Mouse (Mus musculus) heart, postnatal 0 days (tissue): Measurements from ENCODE around the gene Fryl.

Experiments
- CTCF ChIP-seq: IDR thresholded peaks from 2 replicates; pipeline ENCODE4 v1.5.1; 2016; ENCODE audit warnings: antibody characterized with exemption, control low read depth, low read depth
- EP300 ChIP-seq: IDR thresholded peaks from 2 replicates; pipeline ENCODE4 v1.6.1; 2016; ENCODE audit warnings: antibody characterized with exemption, low read depth

- TF ChIP-seq EP300 = no peak
- no peak for TF ChIP-seq CTCF
Observed at GRCm38 (mm10) chr5:73286603-73287002, 30.2 kb upstream of the Fryl start.
